ENCODE assay signal across 7 mouse cellular contexts in genomic region chr2:113440326-113441197, GRCm38 (mm10).
DNase-seq lines count a peak whose midpoint lies in the region; ATAC-seq and TF ChIP-seq lines count a peak whose summit lies in the region.

No protein-coding gene starts in this region.

- peak overlapping the region; percentile 56 for H3K9ac ChIP-seq in lung, embryonic 16.5 days (ENCODE audit: low read length)

- peaks cover 7% of the 10 kb centered on the region; the same call in 1 of the 2 replicates for H3K4me1 ChIP-seq in kidney, adult 2 months (ENCODE audit: control insufficient read depth, insufficient read depth, low read length)
- no peaks in the 10 kb centered on the region; the same call in 1 of the 2 replicates for H3K4me1 ChIP-seq in lung, embryonic 16.5 days (replicated peaks; ENCODE audit: control insufficient read depth, insufficient read depth, low read length)

- peak overlapping the region; percentile 94 for H3K27ac ChIP-seq in kidney, adult 2 months (ENCODE audit: insufficient read depth, low read depth, low read length)
- H3K27ac ChIP-seq in lung, embryonic 16.5 days (ENCODE audit: low read length) = peak overlapping the region; percentile 94

- H3K27me3 ChIP-seq in kidney, adult 2 months (replicated peaks; ENCODE audit: control insufficient read depth, insufficient read depth, low read length) = no peaks in the 10 kb centered on the region
- no peaks in the 10 kb centered on the region for H3K27me3 ChIP-seq in lung, embryonic 16.5 days (ENCODE audit: control insufficient read depth, insufficient read depth, low read depth, low read length)

- ATAC-seq in lung, embryonic 16.5 days (ENCODE audit: low read depth) = peak; percentile 85

- DNase-seq in WW6 (ENCODE audit: low read depth, low spot score) (peak; percentile 40), MN1 (ENCODE audit: low spot score) (no peak)
- DNase-seq in embryo, embryonic 11 days = peak; percentile 71
- peak; percentile 62 to 66 for DNase-seq in heart, adult 9 months (ENCODE audit: low spot score in 2 of 2)
- DNase-seq in kidney, adult 2 months = peak; percentile 91
- DNase-seq in ovary, postnatal 14 days (ENCODE audit: low spot score) = peak; percentile 24

- whole genome bisulfite sequencing in kidney, adult 2 months = 4% methylated on average over 22 of the region's 22 CpGs
- 10% methylated on average over 22 of the region's 22 CpGs for WGBS in lung, embryonic 16.5 days

- no peaks in the 10 kb centered on the region for H3K9me3 ChIP-seq in lung, embryonic 16.5 days (ENCODE audit: control insufficient read depth, low read length)

- H3K4me3 ChIP-seq in kidney, adult 2 months (ENCODE audit: insufficient read depth, low read depth, low read length) = peak overlapping the region; percentile 72
- H3K4me3 ChIP-seq in lung, embryonic 16.5 days (ENCODE audit: low read length) = peak overlapping the region; percentile 46

- TF ChIP-seq CTCF in kidney, adult 2 months (conservative IDR thresholded peaks at IDR 0.05; ENCODE audit: insufficient read depth, insufficient read length, low read depth, low read length) = no peak

- peak; percentile 20 for TF ChIP-seq POLR2A in kidney, adult 2 months (IDR thresholded peaks at IDR 0.05; ENCODE audit: low read depth, low read length)

- no peaks in the 10 kb centered on the region for H3K36me3 ChIP-seq in kidney, adult 2 months (ENCODE audit: control insufficient read depth, insufficient read depth, low read length)
- H3K36me3 ChIP-seq in lung, embryonic 16.5 days (ENCODE audit: control insufficient read depth, insufficient read depth, low read length) = no peaks in the 10 kb centered on the region

- peak overlapping the region; percentile 60 for H3K4me2 ChIP-seq in lung, embryonic 16.5 days (ENCODE audit: low read depth, low read length)
